Mouse (Mus musculus): ENCODE measurements around the gene Myo5a. TPM values are rescaled to one million over a fixed set of nuclear protein-coding genes. Genes with fewer than 3 reads are reported as not detected.

Gene Myo5a
- polyA plus RNA-seq, 1 experiment, result 14.0 TPM

DNA sequence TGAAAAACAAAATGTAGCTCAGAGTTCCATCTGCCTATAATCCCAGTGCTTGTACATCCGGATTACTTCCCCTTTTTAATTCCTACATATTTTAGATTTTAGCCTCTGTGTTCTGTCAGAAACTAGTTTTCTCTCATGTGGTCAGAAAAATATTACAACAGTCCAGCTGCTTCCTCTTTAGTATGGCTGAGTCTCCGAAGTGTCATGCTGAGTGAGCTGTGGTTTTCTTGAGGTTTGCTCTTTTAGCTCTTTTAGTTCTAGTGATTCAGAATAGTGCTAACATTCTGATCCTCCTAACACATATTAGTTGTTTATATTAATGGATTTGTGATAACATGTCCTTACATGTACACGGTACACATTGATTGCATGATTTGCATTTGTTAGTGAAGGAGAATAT, 23.9 kb downstream of the Myo5a start:
- Histone ChIP-seq H3K36me3 (ENCODE audit: control insufficient read depth, insufficient read depth, low read length) (no peaks in the 10 kb centered on the region), H3K27me3 (replicated peaks; ENCODE audit: control insufficient read depth, insufficient read depth, low read length) (no peaks in the 10 kb centered on the region), H3K27ac (ENCODE audit: insufficient read depth, low read depth, low read length) (no peak overlapping the region), H3K4me1 (ENCODE audit: control insufficient read depth, insufficient read depth, low read length) (no peaks in the 10 kb centered on the region), H3K4me3 (ENCODE audit: insufficient read depth, low read depth, low read length) (no peak overlapping the region)
- TF ChIP-seq POLR2A (IDR thresholded peaks at IDR 0.05; ENCODE audit: low read depth, low read length), result no peak
- TF ChIP-seq CTCF (conservative IDR thresholded peaks at IDR 0.05; ENCODE audit: insufficient read depth, insufficient read length, low read depth, low read length), result no peak
- DNase-seq, result peak; percentile 29
- WGBS, result 65% methylated on average over 3 of the region's 3 CpGs

DNA sequence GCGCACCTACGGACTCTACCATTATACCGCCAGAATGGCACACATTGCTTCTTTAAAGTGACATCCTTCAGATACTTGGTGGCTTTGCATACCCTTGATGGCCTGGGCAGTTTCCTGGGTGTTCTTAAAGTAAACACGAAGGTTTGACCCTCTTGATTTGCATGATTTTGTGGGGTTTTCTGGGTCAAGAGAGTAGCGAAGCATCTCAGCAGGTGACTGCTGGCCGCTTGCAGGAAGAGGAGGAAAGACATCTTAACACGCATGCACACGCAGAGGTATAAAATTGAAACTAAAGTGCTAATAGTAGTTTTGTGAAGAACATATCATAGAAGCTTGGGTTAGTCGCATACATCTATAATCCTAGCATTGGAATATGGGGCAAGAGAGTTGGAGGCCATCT, 28.1 kb downstream of the Myo5a start:
- H3K4me3 ChIP-seq (ENCODE audit: insufficient read depth, low read depth, low read length), result no peak overlapping the region
- H3K36me3 ChIP-seq (ENCODE audit: control insufficient read depth, insufficient read depth, low read length), result no peaks in the 10 kb centered on the region
- no peaks in the 10 kb centered on the region for H3K4me1 ChIP-seq (ENCODE audit: control insufficient read depth, insufficient read depth, low read length)
- no peak for DNase-seq
- 97% methylated on average over 9 of the region's 9 CpGs for WGBS
- H3K27ac ChIP-seq (ENCODE audit: insufficient read depth, low read depth, low read length), result no peak overlapping the region
- TF ChIP-seq CTCF (conservative IDR thresholded peaks at IDR 0.05; ENCODE audit: insufficient read depth, insufficient read length, low read depth, low read length), result no peak
- no peak for TF ChIP-seq POLR2A (IDR thresholded peaks at IDR 0.05; ENCODE audit: low read depth, low read length)
- H3K27me3 ChIP-seq (replicated peaks; ENCODE audit: control insufficient read depth, insufficient read depth, low read length), result no peaks in the 10 kb centered on the region

DNA sequence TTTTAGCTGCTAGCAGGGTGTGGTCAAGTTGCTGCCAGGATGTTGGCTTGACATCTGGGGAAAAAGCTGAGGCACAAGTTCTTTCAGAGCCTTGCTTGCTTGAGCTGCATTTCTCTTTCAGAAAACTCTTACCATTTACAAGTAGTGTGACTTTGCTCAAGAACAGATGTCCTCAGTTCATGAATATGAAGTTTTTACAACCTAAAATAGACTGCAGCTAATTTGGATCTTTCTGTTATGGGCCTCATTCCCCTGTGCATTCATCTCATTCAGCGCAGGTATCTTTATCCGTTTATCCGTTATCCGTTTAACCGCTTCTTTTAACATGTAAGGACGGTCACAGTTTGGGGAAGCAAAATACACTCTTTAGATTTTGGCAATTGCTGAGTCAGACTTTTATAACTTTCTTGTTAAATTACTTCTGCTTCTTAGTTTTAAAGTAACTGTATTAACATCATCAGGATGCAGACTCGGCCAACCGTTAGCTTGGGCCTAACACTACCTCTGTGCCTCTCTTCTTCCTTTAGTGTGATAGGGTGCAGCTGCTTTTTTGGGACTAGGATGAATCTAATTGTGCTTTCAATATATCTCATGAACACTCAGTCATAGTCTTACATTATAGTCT, 29.5 kb downstream of the Myo5a start:
- H3K4me3 ChIP-seq (ENCODE audit: insufficient read depth, low read depth, low read length), result no peak overlapping the region
- TF ChIP-seq CTCF (conservative IDR thresholded peaks at IDR 0.05; ENCODE audit: insufficient read depth, insufficient read length, low read depth, low read length) (no peak), POLR2A (IDR thresholded peaks at IDR 0.05; ENCODE audit: low read depth, low read length) (no peak)
- H3K27me3 ChIP-seq (replicated peaks; ENCODE audit: control insufficient read depth, insufficient read depth, low read length), result no peaks in the 10 kb centered on the region
- no peak for DNase-seq
- no peaks in the 10 kb centered on the region for H3K36me3 ChIP-seq (ENCODE audit: control insufficient read depth, insufficient read depth, low read length)
- H3K4me1 ChIP-seq (ENCODE audit: control insufficient read depth, insufficient read depth, low read length), result no peaks in the 10 kb centered on the region
- H3K27ac ChIP-seq (ENCODE audit: insufficient read depth, low read depth, low read length), result no peak overlapping the region
- WGBS, result 78% methylated on average over 8 of the region's 8 CpGs

GRCm38 (mm10) chr9:75102131-75102530, 31.3 kb downstream of the Myo5a start:
- no peak for DNase-seq
- Histone ChIP-seq H3K27ac (ENCODE audit: insufficient read depth, low read depth, low read length) (no peak overlapping the region), H3K4me3 (ENCODE audit: insufficient read depth, low read depth, low read length) (no peak overlapping the region), H3K4me1 (ENCODE audit: control insufficient read depth, insufficient read depth, low read length) (no peaks in the 10 kb centered on the region), H3K27me3 (replicated peaks; ENCODE audit: control insufficient read depth, insufficient read depth, low read length) (no peaks in the 10 kb centered on the region), H3K36me3 (ENCODE audit: control insufficient read depth, insufficient read depth, low read length) (no peaks in the 10 kb centered on the region)
- TF ChIP-seq CTCF (conservative IDR thresholded peaks at IDR 0.05; ENCODE audit: insufficient read depth, insufficient read length, low read depth, low read length) (no peak), POLR2A (IDR thresholded peaks at IDR 0.05; ENCODE audit: low read depth, low read length) (no peak)

- Histone ChIP-seq H3K4me3 (ENCODE audit: insufficient read depth, low read depth, low read length) (no peak overlapping the region), H3K36me3 (ENCODE audit: control insufficient read depth, insufficient read depth, low read length) (no peaks in the 10 kb centered on the region), H3K27ac (ENCODE audit: insufficient read depth, low read depth, low read length) (peak overlapping the region; percentile 80), H3K27me3 (replicated peaks; ENCODE audit: control insufficient read depth, insufficient read depth, low read length) (no peaks in the 10 kb centered on the region), H3K4me1 (ENCODE audit: control insufficient read depth, insufficient read depth, low read length) (no peaks in the 10 kb centered on the region; the same call in 1 of the 2 replicates)
- 43% methylated on average over 2 of the region's 2 CpGs for WGBS
- DNase-seq, result peak; percentile 84
- TF ChIP-seq POLR2A (IDR thresholded peaks at IDR 0.05; ENCODE audit: low read depth, low read length) (no peak), CTCF (conservative IDR thresholded peaks at IDR 0.05; ENCODE audit: insufficient read depth, insufficient read length, low read depth, low read length) (no peak)
Observed at GRCm38 (mm10) chr9:75116571-75117177, 45.9 kb downstream of the Myo5a start.

DNA sequence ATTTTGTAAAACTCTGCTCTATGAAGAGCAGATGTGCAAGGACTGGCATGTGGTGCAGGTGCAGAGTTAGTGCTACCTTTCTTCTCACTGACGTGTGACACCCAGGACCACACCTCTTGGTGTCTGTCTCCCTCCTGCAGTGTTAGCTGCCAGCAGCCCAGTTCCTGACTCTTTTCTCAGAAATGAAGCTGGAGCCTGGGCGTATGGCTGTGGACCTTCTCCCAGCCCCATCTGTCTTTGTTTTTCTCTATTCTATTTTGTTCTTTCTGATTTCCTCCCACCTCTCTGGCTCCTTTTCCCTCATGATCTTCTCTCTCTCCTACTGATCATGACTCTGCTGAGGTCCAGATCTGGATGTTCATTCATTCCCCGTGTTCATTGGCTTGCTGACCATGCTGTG, 50.3 kb downstream of the Myo5a start:
- Histone ChIP-seq H3K4me1 (ENCODE audit: control insufficient read depth, insufficient read depth, low read length) (no peaks in the 10 kb centered on the region; the same call in 1 of the 2 replicates), H3K27me3 (replicated peaks; ENCODE audit: control insufficient read depth, insufficient read depth, low read length) (no peaks in the 10 kb centered on the region), H3K27ac (ENCODE audit: insufficient read depth, low read depth, low read length) (no peak overlapping the region), H3K36me3 (ENCODE audit: control insufficient read depth, insufficient read depth, low read length) (no peaks in the 10 kb centered on the region), H3K4me3 (ENCODE audit: insufficient read depth, low read depth, low read length) (no peak overlapping the region)
- whole genome bisulfite sequencing, result 87% methylated on average over 3 of the region's 3 CpGs
- no peak for DNase-seq
- no peak for TF ChIP-seq CTCF (conservative IDR thresholded peaks at IDR 0.05; ENCODE audit: insufficient read depth, insufficient read length, low read depth, low read length)
- TF ChIP-seq POLR2A (IDR thresholded peaks at IDR 0.05; ENCODE audit: low read depth, low read length), result no peak

- no peak for DNase-seq
Observed at GRCm38 (mm10) chr9:75124201-75124721, 53.4 kb downstream of the Myo5a start.

More at GRCm38 (mm10) chr9:75124201-75124721, 53.4 kb downstream of the Myo5a start:
- H3K36me3 ChIP-seq (ENCODE audit: control insufficient read depth, insufficient read depth, low read length), result no peaks in the 10 kb centered on the region
- H3K4me3 ChIP-seq (ENCODE audit: insufficient read depth, low read depth, low read length), result no peak overlapping the region
- H3K4me1 ChIP-seq (ENCODE audit: control insufficient read depth, insufficient read depth, low read length), result no peaks in the 10 kb centered on the region
- WGBS, result 62% methylated on average over 6 of the region's 6 CpGs
- TF ChIP-seq CTCF (conservative IDR thresholded peaks at IDR 0.05; ENCODE audit: insufficient read depth, insufficient read length, low read depth, low read length), result no peak
- H3K27ac ChIP-seq (ENCODE audit: insufficient read depth, low read depth, low read length), result no peak overlapping the region
- no peaks in the 10 kb centered on the region for H3K27me3 ChIP-seq (replicated peaks; ENCODE audit: control insufficient read depth, insufficient read depth, low read length)
